ENCODE assay signal across 7 mouse cellular contexts in the genomic region with DNA sequence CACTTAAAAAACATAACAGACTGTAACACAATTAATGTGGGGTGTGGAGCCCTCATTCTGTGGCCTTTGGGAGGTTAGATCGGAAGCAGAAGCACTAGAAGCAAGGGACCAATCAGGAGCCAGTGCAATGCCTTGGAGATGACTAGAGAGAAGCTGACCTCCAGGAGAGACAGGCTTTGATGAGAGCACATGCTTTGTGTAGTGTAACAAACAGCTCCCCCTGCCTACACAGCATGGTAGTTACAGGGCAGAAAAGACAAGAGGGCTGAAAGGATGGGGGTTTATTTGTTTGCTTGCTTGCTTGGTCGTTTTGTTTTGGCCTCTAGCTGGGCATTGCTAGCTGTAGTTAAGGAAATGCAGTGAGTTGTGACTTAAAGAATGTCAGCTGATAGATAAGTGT. TPM values are rescaled to one million over a fixed set of nuclear protein-coding genes. Genes with fewer than 3 reads are reported as not detected.
A peak's percentile ranks its signal among the peaks of the same experiment; 100 is the strongest.
DNase-seq lines count a peak whose midpoint lies in the region; ATAC-seq and TF ChIP-seq lines count a peak whose summit lies in the region.

No protein-coding gene starts in this region.

- no peaks in the 10 kb centered on the region for H3K4me1 ChIP-seq in liver, adult 2 months (ENCODE audit: control insufficient read depth, insufficient read depth, low read length)
- H3K4me1 ChIP-seq in liver, embryonic 12.5 days = no peaks in the 10 kb centered on the region
- no peaks in the 10 kb centered on the region for H3K4me1 ChIP-seq in hindbrain, embryonic 16.5 days (ENCODE audit: control insufficient read depth, insufficient read depth, low read depth, low read length)
- no peaks in the 10 kb centered on the region for H3K4me1 ChIP-seq in midbrain, embryonic 10.5 days

- H3K9me3 ChIP-seq in liver, embryonic 12.5 days (replicated peaks) = no peaks in the 10 kb centered on the region
- H3K9me3 ChIP-seq in hindbrain, embryonic 16.5 days (ENCODE audit: control insufficient read depth, low read length) = no peaks in the 10 kb centered on the region
- no peaks in the 10 kb centered on the region for H3K9me3 ChIP-seq in midbrain, embryonic 10.5 days (replicated peaks)

- no peak overlapping the region for H3K27ac ChIP-seq in liver, adult 2 months (replicated peaks; ENCODE audit: insufficient read depth, low read depth, low read length)
- H3K27ac ChIP-seq in liver, embryonic 12.5 days = no peak overlapping the region
- no peak overlapping the region for H3K27ac ChIP-seq in hindbrain, embryonic 16.5 days (ENCODE audit: low read depth, low read length)
- H3K27ac ChIP-seq in midbrain, embryonic 10.5 days (replicated peaks) = no peak overlapping the region

- TF ChIP-seq CTCF in liver, adult 2 months (IDR thresholded peaks at IDR 0.05; ENCODE audit: low read depth, low read length) = peak; percentile 44

- H3K27me3 ChIP-seq in liver, adult 2 months (ENCODE audit: control insufficient read depth, insufficient read depth, low read length) = peaks cover 7% of the 10 kb centered on the region; the same call in 1 of the 2 replicates
- peaks cover 31% of the 10 kb centered on the region for H3K27me3 ChIP-seq in liver, embryonic 12.5 days (replicated peaks)
- H3K27me3 ChIP-seq in hindbrain, embryonic 16.5 days (replicated peaks; ENCODE audit: control insufficient read depth, insufficient read depth, low read length) = no peaks in the 10 kb centered on the region
- 0 out of 2 replicates have a peak, but pooled peaks cover 11% of the 10 kb centered on the region for H3K27me3 ChIP-seq in midbrain, embryonic 10.5 days (ENCODE audit: low read depth, poor library complexity, severe bottlenecking)

- no peak overlapping the region for H3K4me3 ChIP-seq in liver, adult 2 months (ENCODE audit: insufficient read depth, low read depth, low read length)
- no peak overlapping the region for H3K4me3 ChIP-seq in liver, embryonic 12.5 days
- no peak overlapping the region for H3K4me3 ChIP-seq in hindbrain, embryonic 16.5 days (ENCODE audit: low read length)
- H3K4me3 ChIP-seq in midbrain, embryonic 10.5 days = no peak overlapping the region

- DNase-seq in liver, adult 2 months (ENCODE audit: extremely low read depth, low read depth, low spot score) = peak; percentile 17
- peak; percentile 36 for DNase-seq in T-cell, adult 2 months (ENCODE audit: low spot score)
- DNase-seq in embryo, embryonic 11.5 days (ENCODE audit: low read depth, low spot score) = peak; percentile 32
- peak; percentile 54 for DNase-seq in midbrain, embryonic 10.5 days (ENCODE audit: low spot score)
- no peak for DNase-seq in urinary bladder, postnatal 4 days (ENCODE audit: low spot score in 2 of 2)

- no peak for TF ChIP-seq POLR2A in liver, adult 2 months (IDR thresholded peaks at IDR 0.05; ENCODE audit: extremely low read depth, insufficient read depth, low read length)

- 6% methylated on average over 2 of the region's 2 CpGs for WGBS in liver, adult 2 months
- WGBS in liver, embryonic 12.5 days (ENCODE audit: insufficient replicate concordance) = 9% methylated on average over 2 of the region's 2 CpGs
- WGBS in hindbrain, embryonic 16.5 days = 5% methylated on average over 2 of the region's 2 CpGs
- 6% methylated on average over 2 of the region's 2 CpGs for WGBS in midbrain, embryonic 10.5 days

- H3K36me3 ChIP-seq in liver, adult 2 months (ENCODE audit: control insufficient read depth, insufficient read depth, low read length) = no peaks in the 10 kb centered on the region
- no peaks in the 10 kb centered on the region for H3K36me3 ChIP-seq in liver, embryonic 12.5 days
- no peaks in the 10 kb centered on the region for H3K36me3 ChIP-seq in hindbrain, embryonic 16.5 days (ENCODE audit: control insufficient read depth, insufficient read depth, low read length)
- no peaks in the 10 kb centered on the region for H3K36me3 ChIP-seq in midbrain, embryonic 10.5 days

- H3K9ac ChIP-seq in liver, adult 2 months (ENCODE audit: low read depth, low read length) = no peak overlapping the region
- no peak overlapping the region for H3K9ac ChIP-seq in liver, embryonic 12.5 days
- H3K9ac ChIP-seq in hindbrain, embryonic 16.5 days (ENCODE audit: low read depth, low read length) = no peak overlapping the region

- no peak overlapping the region for H3K4me2 ChIP-seq in liver, embryonic 12.5 days
- no peak overlapping the region for H3K4me2 ChIP-seq in hindbrain, embryonic 16.5 days (ENCODE audit: low read length)

- no peak for ATAC-seq in liver, embryonic 12.5 days
- peak; percentile 61; the same call in 1 of the 2 replicates for ATAC-seq in hindbrain, embryonic 16.5 days

- no peaks in the 10 kb centered on the region for H3K79me2 ChIP-seq in liver, adult 2 months (ENCODE audit: control insufficient read depth, insufficient read depth, low read length)

RNA-seq across cellular contexts. Expression of a gene that starts 25.3 kb away (rescaled TPM):
- 5.5 and 6.1 TPM in 2 replicates for total RNA-seq in liver, adult 2 months (2014; rRNA removed)
- polyA plus RNA-seq in liver, adult 2 months (2012; rRNA removed) = 1.3 and 1.9 TPM in 2 replicates
- polyA plus RNA-seq in liver, embryonic 12.5 days (2016; fragmentation: Nextera tagmentation; extraction: Ambion mirVana) = 18.6 and 20.0 TPM in 2 replicates
- 31.1 and 33.1 TPM in 2 replicates for polyA plus RNA-seq in hindbrain, embryonic 16.5 days (2015; fragmentation: Nextera tagmentation; extraction: Ambion mirVana)
- 36.0 and 37.5 TPM in 2 replicates for polyA plus RNA-seq in midbrain, embryonic 10.5 days (2016; fragmentation: Nextera tagmentation; extraction: Ambion mirVana)

RNA-seq across cellular contexts. Expression of a gene that starts 25.5 kb away (rescaled TPM):
- 0.07 TPM in 1 of 2 replicates, not detected in the other for total RNA-seq in liver, adult 2 months (2014; rRNA removed)
- 0.11 and 0.14 TPM in 2 replicates for polyA plus RNA-seq in liver, adult 2 months (2012; rRNA removed)
- polyA plus RNA-seq in liver, embryonic 12.5 days (2016; fragmentation: Nextera tagmentation; extraction: Ambion mirVana) = 0.04 and 0.05 TPM in 2 replicates
- polyA plus RNA-seq in hindbrain, embryonic 16.5 days (2015; fragmentation: Nextera tagmentation; extraction: Ambion mirVana) = 6.3 and 8.2 TPM in 2 replicates
- 0.28 and 0.70 TPM in 2 replicates for polyA plus RNA-seq in midbrain, embryonic 10.5 days (2016; fragmentation: Nextera tagmentation; extraction: Ambion mirVana)

RNA-seq across cellular contexts. Expression of a gene that starts 50.1 kb away (rescaled TPM):
- 0.20 and 0.37 TPM in 2 replicates for total RNA-seq in liver, adult 2 months (2014; rRNA removed)
- polyA plus RNA-seq in liver, adult 2 months (2012; rRNA removed) = 0.07 TPM in 1 of 2 replicates, not detected in the other
- 0.10 and 0.26 TPM in 2 replicates for polyA plus RNA-seq in liver, embryonic 12.5 days (2016; fragmentation: Nextera tagmentation; extraction: Ambion mirVana)
- polyA plus RNA-seq in hindbrain, embryonic 16.5 days (2015; fragmentation: Nextera tagmentation; extraction: Ambion mirVana) = 1.1 and 1.2 TPM in 2 replicates
- 0.34 and 0.41 TPM in 2 replicates for polyA plus RNA-seq in midbrain, embryonic 10.5 days (2016; fragmentation: Nextera tagmentation; extraction: Ambion mirVana)

Comparison
In these comparisons a context has a peak if more than half of its experiments do, and no peak if none do; other contexts are left out.
1. DNase-seq: peak in liver, adult 2 months (single experiment), T-cell, adult 2 months (single experiment), embryo, embryonic 11.5 days (single experiment) and midbrain, embryonic 10.5 days (single experiment); none in urinary bladder, postnatal 4 days (0 of 2).